Mouse (Mus musculus) ES-E14 (cell line): ENCODE data around the gene Ostm1.

Experiments
- CHD2 ChIP-seq: IDR thresholded peaks from 2 replicates; pipeline ENCODE4 v1.6.1; 2014; ENCODE audit warnings: mild to moderate bottlenecking, low read depth, low read length, inconsistent platforms
- HCFC1 ChIP-seq: IDR thresholded peaks from 2 replicates; pipeline ENCODE4 v1.6.1; 2012; ENCODE audit warnings: low read length, inconsistent platforms, borderline replicate concordance; ENCODE audit not compliant: insufficient read depth
- MAFK ChIP-seq: IDR thresholded peaks from 2 replicates; pipeline ENCODE4 v1.6.1; 2014; ENCODE audit warnings: mild to moderate bottlenecking, low read depth, low read length, inconsistent platforms; ENCODE audit not compliant: insufficient read depth

DNA sequence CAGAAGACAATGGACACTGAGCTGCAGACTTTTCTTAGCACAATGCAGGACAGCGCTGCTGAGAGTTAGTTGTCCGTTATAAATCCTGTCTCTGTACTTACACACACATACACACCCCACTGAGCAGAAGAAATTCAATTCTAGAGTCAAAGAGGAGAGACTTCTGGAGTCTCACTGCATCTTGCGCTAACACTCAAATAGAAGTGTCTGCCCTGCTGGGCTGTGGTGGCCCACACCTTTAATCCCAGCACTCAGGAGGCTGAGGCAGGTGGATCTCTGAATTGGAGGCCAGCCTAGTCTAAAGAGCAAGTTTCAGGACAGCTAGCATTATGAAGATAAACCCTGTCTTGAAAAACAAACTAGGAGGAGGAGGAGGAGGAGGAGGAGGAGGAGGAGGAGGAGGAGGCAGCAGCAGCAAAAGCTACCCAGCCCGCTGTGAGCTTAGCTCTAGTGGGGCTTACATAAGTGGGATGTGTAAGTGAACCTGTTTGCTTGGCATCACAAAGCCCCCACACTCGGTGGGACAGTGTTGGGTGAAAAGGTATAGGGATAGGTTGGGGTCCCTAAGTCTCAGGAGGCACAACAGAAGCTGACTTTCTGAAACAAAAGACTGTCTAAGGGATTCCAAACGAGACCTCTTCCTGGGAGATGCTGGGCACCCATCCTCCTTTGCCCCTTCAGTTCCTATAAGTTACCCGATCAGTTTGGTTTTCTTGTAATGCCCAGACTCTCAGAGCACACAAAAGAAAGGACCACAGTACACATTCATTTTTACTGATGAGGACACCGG, 4.5 kb downstream of the Ostm1 start:
- TF ChIP-seq MAFK (no peak), HCFC1 (no peak), CHD2 (no peak)
